Mouse (Mus musculus) myocyte (in vitro differentiated cells): ENCODE results near the gene Trim23. TPM values are rescaled to one million over a fixed set of nuclear protein-coding genes. Genes with fewer than 3 reads are reported as not detected.
"Not testable (repeated sequence)": the region's sequence is repeated elsewhere in the genome, so short reads cannot be mapped to it uniquely, and the experiment has no call there.

Experiments used
- H3K27me3 ChIP-seq: one replicate; pipeline ENCODE4 v1.6.1; 2011; ENCODE audit not compliant: control insufficient read depth, insufficient read depth, insufficient read length
- H3K36me3 ChIP-seq: one replicate; pipeline ENCODE4 v1.6.1; 2011; ENCODE audit not compliant: control insufficient read depth, insufficient read depth
- H3K4me2 ChIP-seq: one replicate; pipeline ENCODE4 v1.6.1; 2011; ENCODE audit warnings: low read depth, control low read depth
- H3K4me3 ChIP-seq: one replicate; pipeline ENCODE4 v1.5.1; 2011; ENCODE audit warnings: mild to moderate bottlenecking, control low read depth, moderate library complexity
- H3K79me2 ChIP-seq: one replicate; pipeline ENCODE4 v1.6.1; 2011; ENCODE audit not compliant: control insufficient read depth, insufficient read depth
- H3ac ChIP-seq: one replicate; pipeline ENCODE4 v1.6.1; 2011; ENCODE audit not compliant: control insufficient read depth, insufficient read length
- CEBPB ChIP-seq: IDR thresholded peaks from 2 replicates; pipeline ENCODE4 v1.6.1; 2011; ENCODE audit warnings: mild to moderate bottlenecking, moderate library complexity; ENCODE audit not compliant: poor library complexity, insufficient read depth, severe bottlenecking
- E2F4 ChIP-seq: IDR thresholded peaks from one replicate; pipeline ENCODE4 v1.6.1; 2011; ENCODE audit warnings: mild to moderate bottlenecking, control low read depth, moderate library complexity; ENCODE audit not compliant: insufficient read depth
- MAX ChIP-seq: IDR thresholded peaks from one replicate; pipeline ENCODE4 v1.6.1; 2011; ENCODE audit warnings: low read depth, mild to moderate bottlenecking, control low read depth
- MYOD1 ChIP-seq, 3 experiments: IDR thresholded peaks; one replicate each; pipeline ENCODE4 v1.6.1; 2011; ENCODE audit warnings: control low read depth in 2 of 3, low read depth in 2 of 3, mild to moderate bottlenecking in 2 of 3, moderate library complexity in 1 of 3; ENCODE audit not compliant: insufficient read length in 2 of 3, control insufficient read depth in 1 of 3
- MYOG ChIP-seq, 3 experiments: IDR thresholded peaks; one replicate each; pipeline ENCODE4 v1.6.1; 2011; ENCODE audit warnings: control low read depth in 2 of 3, low read depth in 2 of 3, mild to moderate bottlenecking in 2 of 3; ENCODE audit not compliant: insufficient read length in 2 of 3, control insufficient read depth in 1 of 3, insufficient read depth in 1 of 3
- POLR2A ChIP-seq: IDR thresholded peaks from one replicate; pipeline ENCODE4 v1.6.1; 2011; ENCODE audit warnings: low read depth, mild to moderate bottlenecking, control low read depth, moderate library complexity; ENCODE audit not compliant: insufficient read length
- POLR2AphosphoS2 ChIP-seq: IDR thresholded peaks from one replicate; pipeline ENCODE4 v1.6.1; 2011; ENCODE audit warnings: low read depth, control low read depth; ENCODE audit not compliant: insufficient read length
- REST ChIP-seq: IDR thresholded peaks from one replicate; pipeline ENCODE4 v1.6.1; 2011; ENCODE audit warnings: mild to moderate bottlenecking, control low read depth, moderate library complexity; ENCODE audit not compliant: insufficient read depth, insufficient read length
- SRF ChIP-seq: IDR thresholded peaks from one replicate; pipeline ENCODE4 v1.6.1; 2011; ENCODE audit warnings: low read depth; ENCODE audit not compliant: control insufficient read depth, insufficient read length
- TCF12 ChIP-seq: IDR thresholded peaks from one replicate; pipeline ENCODE4 v1.6.1; 2011; ENCODE audit warnings: mild to moderate bottlenecking, control low read depth; ENCODE audit not compliant: poor library complexity, insufficient read depth, severe bottlenecking
- TCF3 ChIP-seq: IDR thresholded peaks from one replicate; pipeline ENCODE4 v1.6.1; 2011; ENCODE audit warnings: low read depth, control low read depth; ENCODE audit not compliant: insufficient read length
- USF1 ChIP-seq: IDR thresholded peaks from one replicate; pipeline ENCODE4 v1.6.1; 2011; ENCODE audit warnings: low read depth, mild to moderate bottlenecking, control low read depth, moderate library complexity
- polyA plus RNA-seq: library from polyadenylated mRNA; unstranded; fragments of >200 nt; fragmentation: generic; extraction: Trizol; gene quantifications from one replicate; pipeline ENCODE4 v1.2.1, GENCODE M21; 2012; ENCODE audit warnings: missing spikeins

Trim23 gene
- polyA plus RNA-seq, 1 experiment = 4.6 TPM

- H3K4me3 ChIP-seq = no peak overlapping the region
- TF ChIP-seq POLR2AphosphoS2 = no peak
- TF ChIP-seq CEBPB = no peak
- no peak for TF ChIP-seq TCF3
- TF ChIP-seq MYOD1 (IDR thresholded peaks at IDR 0.05; ENCODE audit: control insufficient read depth in 1 of 3, insufficient read length in 2 of 3, low read depth in 2 of 3) = no peak
- TF ChIP-seq SRF = no peak
- no peak for TF ChIP-seq MAX
- TF ChIP-seq REST = no peak
- no peak for TF ChIP-seq MYOG (IDR thresholded peaks at IDR 0.05; ENCODE audit: control insufficient read depth in 1 of 3, insufficient read depth in 1 of 3, insufficient read length in 2 of 3, low read depth in 2 of 3)
- TF ChIP-seq E2F4 = no peak
- no peak for TF ChIP-seq TCF12
- TF ChIP-seq POLR2A = no peak
- H3ac ChIP-seq = no peak overlapping the region
- H3K36me3 ChIP-seq = peaks cover 17% of the 10 kb centered on the region
- no peaks in the 10 kb centered on the region for H3K79me2 ChIP-seq
- no peaks in the 10 kb centered on the region for H3K27me3 ChIP-seq
- no peak overlapping the region for H3K4me2 ChIP-seq
Observed at GRCm38 (mm10) chr13:104187357-104187756, 8.8 kb downstream of the Trim23 start.

GRCm38 (mm10) chr13:104195891-104196290, 17.3 kb downstream of the Trim23 start:
- not testable (repeated sequence) for H3K79me2 ChIP-seq, H3K4me2 ChIP-seq, H3ac ChIP-seq, H3K4me3 ChIP-seq, H3K27me3 ChIP-seq
- H3K36me3 ChIP-seq = peaks cover 27% of the 10 kb centered on the region

GRCm38 (mm10) chr13:104204313-104204712, 25.7 kb downstream of the Trim23 start:
- Histone ChIP-seq H3K79me2 (no peaks in the 10 kb centered on the region), H3K4me3 (no peak overlapping the region), H3K27me3 (no peaks in the 10 kb centered on the region), H3K36me3 (peaks cover 54% of the 10 kb centered on the region), H3ac (no peak overlapping the region), H3K4me2 (no peak overlapping the region)
- TF ChIP-seq E2F4 = no peak
- no peak for TF ChIP-seq POLR2AphosphoS2
- TF ChIP-seq TCF3 = no peak
- TF ChIP-seq SRF = no peak
- TF ChIP-seq POLR2A = no peak
- TF ChIP-seq MYOD1 (IDR thresholded peaks at IDR 0.05; ENCODE audit: control insufficient read depth in 1 of 3, insufficient read length in 2 of 3, low read depth in 2 of 3) = no peak
- TF ChIP-seq MYOG (IDR thresholded peaks at IDR 0.05; ENCODE audit: control insufficient read depth in 1 of 3, insufficient read depth in 1 of 3, insufficient read length in 2 of 3, low read depth in 2 of 3) = no peak
- TF ChIP-seq CEBPB = no peak
- no peak for TF ChIP-seq MAX
- no peak for TF ChIP-seq USF1
- no peak for TF ChIP-seq TCF12
- TF ChIP-seq REST = no peak

GRCm38 (mm10) chr13:104227478-104227877, 48.9 kb downstream of the Trim23 start:
- no peak for TF ChIP-seq CEBPB
- no peak for TF ChIP-seq SRF
- TF ChIP-seq MAX = no peak
- no peak for TF ChIP-seq E2F4
- no peak for TF ChIP-seq MYOD1 (IDR thresholded peaks at IDR 0.05; ENCODE audit: control insufficient read depth in 1 of 3, insufficient read length in 2 of 3, low read depth in 2 of 3)
- Histone ChIP-seq H3K79me2 (peaks cover 49% of the 10 kb centered on the region), H3K36me3 (peaks cover 3% of the 10 kb centered on the region), H3ac (no peak overlapping the region), H3K27me3 (no peaks in the 10 kb centered on the region), H3K4me2 (peak overlapping the region; percentile 86), H3K4me3 (peak overlapping the region; percentile 96)

GRCm38 (mm10) chr13:104228384-104229066, 49.9 kb downstream of the Trim23 start, which contains the start of the genes Cenpk and Ppwd1:
TSS of gene Cenpk (plus strand) at chr13:104228611.
TSS of gene Ppwd1 (minus strand) at chr13:104228843.
- Histone ChIP-seq H3K4me3 (peak within 1 kb of the TSS; percentile 96), H3K4me2 (peak within 1 kb of the TSS; percentile 86), H3K27me3 (no peaks in the 10 kb centered on the region), H3K79me2 (peaks cover 49% of the 10 kb centered on the region), H3ac (peak within 1 kb of the TSS; percentile 35), H3K36me3 (no peaks in the 10 kb centered on the region)
- TF ChIP-seq TCF3 = no peak
- TF ChIP-seq REST = peak; percentile 11
- TF ChIP-seq CEBPB = no peak
- peak; percentile 82 for TF ChIP-seq POLR2A
- TF ChIP-seq E2F4 = peak; percentile 97
- TF ChIP-seq MYOG (IDR thresholded peaks at IDR 0.05; ENCODE audit: control insufficient read depth in 1 of 3, insufficient read depth in 1 of 3, insufficient read length in 2 of 3, low read depth in 2 of 3) = no peak
- no peak for TF ChIP-seq MYOD1 (IDR thresholded peaks at IDR 0.05; ENCODE audit: control insufficient read depth in 1 of 3, insufficient read length in 2 of 3, low read depth in 2 of 3)
- TF ChIP-seq MAX = no peak
- TF ChIP-seq SRF = no peak
- TF ChIP-seq TCF12 = no peak
- TF ChIP-seq POLR2AphosphoS2 = peak; percentile 79
- no peak for TF ChIP-seq USF1
